Mouse (Mus musculus) myocyte (in vitro differentiated cells): ENCODE data around the gene Dmtf1. TPM values are rescaled to one million over a fixed set of nuclear protein-coding genes. Genes with fewer than 3 reads are reported as not detected.

Experiments
- H3K27me3 ChIP-seq: one replicate; pipeline ENCODE4 v1.6.1; 2011; ENCODE audit not compliant: control insufficient read depth, insufficient read depth, insufficient read length
- H3K36me3 ChIP-seq: one replicate; pipeline ENCODE4 v1.6.1; 2011; ENCODE audit not compliant: control insufficient read depth, insufficient read depth
- H3K4me2 ChIP-seq: one replicate; pipeline ENCODE4 v1.6.1; 2011; ENCODE audit warnings: low read depth, control low read depth
- H3K4me3 ChIP-seq: one replicate; pipeline ENCODE4 v1.5.1; 2011; ENCODE audit warnings: mild to moderate bottlenecking, control low read depth, moderate library complexity
- H3K79me2 ChIP-seq: one replicate; pipeline ENCODE4 v1.6.1; 2011; ENCODE audit not compliant: control insufficient read depth, insufficient read depth
- H3ac ChIP-seq: one replicate; pipeline ENCODE4 v1.6.1; 2011; ENCODE audit not compliant: control insufficient read depth, insufficient read length
- CEBPB ChIP-seq: IDR thresholded peaks from 2 replicates; pipeline ENCODE4 v1.6.1; 2011; ENCODE audit warnings: mild to moderate bottlenecking, moderate library complexity; ENCODE audit not compliant: poor library complexity, insufficient read depth, severe bottlenecking
- E2F4 ChIP-seq: IDR thresholded peaks from one replicate; pipeline ENCODE4 v1.6.1; 2011; ENCODE audit warnings: mild to moderate bottlenecking, control low read depth, moderate library complexity; ENCODE audit not compliant: insufficient read depth
- MAX ChIP-seq: IDR thresholded peaks from one replicate; pipeline ENCODE4 v1.6.1; 2011; ENCODE audit warnings: low read depth, mild to moderate bottlenecking, control low read depth
- MYOD1 ChIP-seq, 3 experiments: IDR thresholded peaks; one replicate each; pipeline ENCODE4 v1.6.1; 2011; ENCODE audit warnings: control low read depth in 2 of 3, low read depth in 2 of 3, mild to moderate bottlenecking in 2 of 3, moderate library complexity in 1 of 3; ENCODE audit not compliant: insufficient read length in 2 of 3, control insufficient read depth in 1 of 3
- MYOG ChIP-seq, 3 experiments: IDR thresholded peaks; one replicate each; pipeline ENCODE4 v1.6.1; 2011; ENCODE audit warnings: control low read depth in 2 of 3, low read depth in 2 of 3, mild to moderate bottlenecking in 2 of 3; ENCODE audit not compliant: insufficient read length in 2 of 3, control insufficient read depth in 1 of 3, insufficient read depth in 1 of 3
- POLR2A ChIP-seq: IDR thresholded peaks from one replicate; pipeline ENCODE4 v1.6.1; 2011; ENCODE audit warnings: low read depth, mild to moderate bottlenecking, control low read depth, moderate library complexity; ENCODE audit not compliant: insufficient read length
- POLR2AphosphoS2 ChIP-seq: IDR thresholded peaks from one replicate; pipeline ENCODE4 v1.6.1; 2011; ENCODE audit warnings: low read depth, control low read depth; ENCODE audit not compliant: insufficient read length
- REST ChIP-seq: IDR thresholded peaks from one replicate; pipeline ENCODE4 v1.6.1; 2011; ENCODE audit warnings: mild to moderate bottlenecking, control low read depth, moderate library complexity; ENCODE audit not compliant: insufficient read depth, insufficient read length
- SRF ChIP-seq: IDR thresholded peaks from one replicate; pipeline ENCODE4 v1.6.1; 2011; ENCODE audit warnings: low read depth; ENCODE audit not compliant: control insufficient read depth, insufficient read length
- TCF12 ChIP-seq: IDR thresholded peaks from one replicate; pipeline ENCODE4 v1.6.1; 2011; ENCODE audit warnings: mild to moderate bottlenecking, control low read depth; ENCODE audit not compliant: poor library complexity, insufficient read depth, severe bottlenecking
- TCF3 ChIP-seq: IDR thresholded peaks from one replicate; pipeline ENCODE4 v1.6.1; 2011; ENCODE audit warnings: low read depth, control low read depth; ENCODE audit not compliant: insufficient read length
- USF1 ChIP-seq: IDR thresholded peaks from one replicate; pipeline ENCODE4 v1.6.1; 2011; ENCODE audit warnings: low read depth, mild to moderate bottlenecking, control low read depth, moderate library complexity
- polyA plus RNA-seq: library from polyadenylated mRNA; unstranded; fragments of >200 nt; fragmentation: generic; extraction: Trizol; gene quantifications from one replicate; pipeline ENCODE4 v1.2.1, GENCODE M21; 2012; ENCODE audit warnings: missing spikeins

Gene Dmtf1
- polyA plus RNA-seq, 1 experiment = 6.7 TPM

DNA sequence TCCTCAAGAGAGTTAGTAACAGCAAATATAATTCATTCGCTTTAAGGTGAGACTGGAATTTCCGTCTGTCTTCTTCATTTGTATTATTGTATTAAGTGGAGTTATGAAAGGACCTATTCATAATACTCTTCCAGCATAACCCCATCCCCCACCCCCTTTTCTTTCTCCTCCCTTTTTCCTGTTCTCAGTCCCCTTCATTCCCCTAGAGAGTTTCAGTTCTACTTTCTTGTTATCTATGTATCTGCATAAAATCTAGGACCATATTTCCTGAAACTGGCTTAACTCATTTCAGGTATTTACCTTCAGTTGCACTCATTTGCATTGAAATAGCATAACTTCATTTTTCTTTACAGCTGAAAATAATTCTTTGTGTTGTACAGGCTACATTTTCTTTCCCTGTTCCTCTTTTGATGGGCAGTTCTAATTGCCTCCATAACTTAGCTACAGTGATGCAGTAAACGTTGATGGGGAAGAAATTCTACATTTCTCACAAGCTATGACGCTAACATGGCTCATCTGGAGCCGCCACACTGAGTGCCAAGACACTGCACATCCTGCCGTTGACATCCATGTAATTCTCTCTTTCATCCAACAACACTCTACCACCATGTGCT, 71.0 kb downstream of the Dmtf1 start:
- H3K27me3 ChIP-seq = peaks cover 5% of the 10 kb centered on the region

DNA sequence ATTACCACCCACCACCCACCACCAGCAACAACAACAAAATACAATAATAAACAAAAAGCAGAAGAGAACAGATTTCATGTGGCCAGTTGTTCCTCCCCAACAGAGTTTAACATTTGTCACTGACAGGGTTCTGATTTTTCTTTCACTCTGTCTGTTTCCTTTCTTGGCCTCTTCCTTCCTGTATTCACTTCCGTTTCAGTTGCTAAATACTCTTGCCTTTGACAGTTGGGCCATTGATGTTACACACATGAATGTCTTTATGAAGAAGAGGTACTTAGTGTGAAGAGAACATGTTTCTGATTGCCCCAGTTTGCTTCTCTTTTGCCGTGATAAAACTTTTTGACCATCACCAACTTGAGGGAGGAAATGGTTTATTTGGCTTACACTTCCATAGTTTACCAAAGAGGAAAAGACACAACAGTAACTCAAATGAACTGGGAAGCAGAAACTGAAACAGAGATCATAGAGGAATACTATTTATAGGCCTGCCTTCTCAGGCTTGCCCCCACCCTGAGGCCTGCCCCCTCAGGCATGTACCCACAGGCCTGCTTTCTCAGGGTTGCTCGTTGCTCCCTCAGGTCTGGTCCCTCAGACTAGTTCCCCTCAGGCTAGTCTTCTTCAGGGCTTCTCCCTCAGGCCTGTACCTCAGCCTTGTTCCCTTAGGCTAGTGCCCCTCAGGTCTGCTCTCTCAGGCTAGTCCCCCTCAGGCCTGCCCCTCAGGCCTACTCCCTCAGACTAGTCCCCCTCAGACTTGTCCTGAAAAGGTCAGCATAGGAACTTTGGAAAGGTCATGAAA, 74.5 kb downstream of the Dmtf1 start:
- Histone ChIP-seq H3ac (no peak overlapping the region), H3K36me3 (no peaks in the 10 kb centered on the region), H3K4me2 (no peak overlapping the region), H3K4me3 (no peak overlapping the region), H3K79me2 (no peaks in the 10 kb centered on the region), H3K27me3 (no peaks in the 10 kb centered on the region)
- no peak for TF ChIP-seq MAX
- no peak for TF ChIP-seq POLR2AphosphoS2
- TF ChIP-seq SRF = no peak
- TF ChIP-seq CEBPB = no peak
- TF ChIP-seq USF1 = no peak
- no peak for TF ChIP-seq MYOD1 (IDR thresholded peaks at IDR 0.05; ENCODE audit: control insufficient read depth in 1 of 3, insufficient read length in 2 of 3, low read depth in 2 of 3)
- TF ChIP-seq TCF12 = no peak
- no peak for TF ChIP-seq TCF3
- TF ChIP-seq MYOG (IDR thresholded peaks at IDR 0.05; ENCODE audit: control insufficient read depth in 1 of 3, insufficient read depth in 1 of 3, insufficient read length in 2 of 3, low read depth in 2 of 3) = no peak

More for the DNA sequence above, 71.0 kb downstream of the Dmtf1 start:
- Histone ChIP-seq H3K36me3 (no peaks in the 10 kb centered on the region), H3K79me2 (no peaks in the 10 kb centered on the region), H3K4me3 (no peak overlapping the region), H3ac (no peak overlapping the region), H3K4me2 (no peak overlapping the region)
- TF ChIP-seq CEBPB (no peak), POLR2AphosphoS2 (no peak), TCF12 (no peak), TCF3 (no peak)

DNA sequence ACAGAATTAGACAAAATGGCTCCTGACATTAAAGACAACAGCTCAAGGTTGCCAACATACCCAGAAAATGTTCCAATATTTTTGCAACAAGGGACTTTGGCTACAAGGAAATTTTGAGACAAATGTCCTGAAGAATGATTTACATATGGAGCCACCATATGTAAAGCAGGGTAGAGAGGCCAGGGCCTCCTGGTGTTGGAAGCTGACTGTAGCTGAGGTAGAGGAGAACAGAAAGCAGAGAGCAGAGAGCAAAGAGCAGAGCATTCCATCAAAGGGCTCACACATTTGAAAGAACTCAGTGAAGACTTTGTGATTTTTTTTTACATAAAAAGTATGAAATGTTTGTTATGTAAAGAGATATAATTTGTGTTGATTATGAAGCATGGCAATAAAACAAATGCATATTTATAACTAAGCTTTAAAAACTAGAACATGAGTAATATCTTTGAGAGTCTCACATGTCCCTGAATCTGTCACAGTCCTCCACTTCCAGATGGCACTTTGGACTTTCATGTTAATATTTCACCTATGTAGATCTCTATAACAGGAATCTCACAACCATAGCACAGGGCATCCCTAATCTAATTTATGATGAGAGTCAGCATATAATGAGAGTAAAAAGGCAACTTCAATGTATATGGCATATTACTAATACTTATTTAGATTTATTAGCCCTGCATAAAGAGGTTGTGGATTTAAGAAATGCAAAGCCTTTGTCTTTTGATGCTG, 81.6 kb downstream of the Dmtf1 start:
- H3K4me2 ChIP-seq = no peak overlapping the region
- H3K4me3 ChIP-seq = no peak overlapping the region
- no peaks in the 10 kb centered on the region for H3K36me3 ChIP-seq
- no peaks in the 10 kb centered on the region for H3K79me2 ChIP-seq
- H3K27me3 ChIP-seq = no peaks in the 10 kb centered on the region
- no peak overlapping the region for H3ac ChIP-seq
- no peak for TF ChIP-seq SRF
- TF ChIP-seq MYOG (IDR thresholded peaks at IDR 0.05; ENCODE audit: control insufficient read depth in 1 of 3, insufficient read depth in 1 of 3, insufficient read length in 2 of 3, low read depth in 2 of 3) = no peak
- TF ChIP-seq POLR2AphosphoS2 = no peak
- TF ChIP-seq MYOD1 (IDR thresholded peaks at IDR 0.05; ENCODE audit: control insufficient read depth in 1 of 3, insufficient read length in 2 of 3, low read depth in 2 of 3) = no peak
- no peak for TF ChIP-seq CEBPB
- TF ChIP-seq MAX = no peak
- no peak for TF ChIP-seq REST

GRCm38 (mm10) chr5:9073177-9073854, 88.3 kb downstream of the Dmtf1 start:
- TF ChIP-seq TCF3 (no peak), TCF12 (no peak), REST (no peak)
- H3K36me3 ChIP-seq = no peaks in the 10 kb centered on the region
- no peak overlapping the region for H3ac ChIP-seq
- H3K79me2 ChIP-seq = no peaks in the 10 kb centered on the region
- H3K27me3 ChIP-seq = no peaks in the 10 kb centered on the region
- no peak overlapping the region for H3K4me3 ChIP-seq
- H3K4me2 ChIP-seq = no peak overlapping the region

DNA sequence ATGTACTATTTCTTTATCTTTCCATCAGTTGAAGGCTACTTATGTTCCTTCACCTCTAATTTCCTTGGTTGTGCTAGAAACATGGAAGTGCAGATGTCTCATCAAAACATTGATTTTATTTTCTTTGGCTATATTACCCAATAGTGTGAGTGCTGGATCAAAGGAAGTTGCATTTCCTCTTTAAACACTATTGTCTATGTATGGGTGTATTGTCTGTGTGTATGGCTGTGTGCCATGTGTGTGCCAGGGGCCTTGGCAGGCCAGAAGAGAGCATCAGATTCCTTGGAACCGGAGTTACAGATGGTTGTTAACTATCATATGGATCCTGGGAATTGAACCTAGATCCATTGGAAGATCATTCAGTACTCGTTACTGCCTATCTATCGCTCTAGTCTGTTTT, 90.2 kb downstream of the Dmtf1 start:
- H3K79me2 ChIP-seq = no peaks in the 10 kb centered on the region
- no peaks in the 10 kb centered on the region for H3K36me3 ChIP-seq
- no peaks in the 10 kb centered on the region for H3K27me3 ChIP-seq
- H3K4me3 ChIP-seq = no peak overlapping the region
- no peak overlapping the region for H3ac ChIP-seq
- no peak overlapping the region for H3K4me2 ChIP-seq
- TF ChIP-seq POLR2A = no peak
- TF ChIP-seq POLR2AphosphoS2 = no peak
- TF ChIP-seq REST = no peak
- no peak for TF ChIP-seq MYOG (IDR thresholded peaks at IDR 0.05; ENCODE audit: control insufficient read depth in 1 of 3, insufficient read depth in 1 of 3, insufficient read length in 2 of 3, low read depth in 2 of 3)
- no peak for TF ChIP-seq MYOD1 (IDR thresholded peaks at IDR 0.05; ENCODE audit: control insufficient read depth in 1 of 3, insufficient read length in 2 of 3, low read depth in 2 of 3)
- no peak for TF ChIP-seq CEBPB
- no peak for TF ChIP-seq TCF12
- no peak for TF ChIP-seq MAX
- no peak for TF ChIP-seq USF1
- TF ChIP-seq E2F4 = no peak
- TF ChIP-seq TCF3 = no peak
- no peak for TF ChIP-seq SRF
